8 mouse cellular contexts compared by ENCODE assay signal in genomic region chr8:70211275-70211674, GRCm38 (mm10). TPM values are rescaled to one million over a fixed set of nuclear protein-coding genes. Genes with fewer than 3 reads are reported as not detected.
A peak's percentile ranks its signal among the peaks of the same experiment; 100 is the strongest.
DNase-seq lines count a peak whose midpoint lies in the region; ATAC-seq and TF ChIP-seq lines count a peak whose summit lies in the region.

No protein-coding gene starts in this region.

- intact Hi-C loops in gastrocnemius, adult 2 months (cut with DNase I): no loop called here

- no peaks in the 10 kb centered on the region for H3K36me3 ChIP-seq in testis, adult 2 months (ENCODE audit: control insufficient read depth, insufficient read depth, low read length)
- no peaks in the 10 kb centered on the region for H3K36me3 ChIP-seq in liver, embryonic 13.5 days

- H3K4me3 ChIP-seq in gastrocnemius, adult 2 months: peak overlapping the region; percentile 78
- peak overlapping the region; percentile 91 for H3K4me3 ChIP-seq in testis, adult 2 months (ENCODE audit: control insufficient read depth, low read depth, low read length)
- peak overlapping the region; percentile 80 for H3K4me3 ChIP-seq in liver, embryonic 13.5 days (replicated peaks)

- no peaks in the 10 kb centered on the region for H3K27me3 ChIP-seq in testis, adult 2 months (ENCODE audit: control insufficient read depth, insufficient read depth, low read length)
- H3K27me3 ChIP-seq in liver, embryonic 13.5 days: no peaks in the 10 kb centered on the region

- no peak for TF ChIP-seq CTCF in gastrocnemius, adult 2 months (IDR thresholded peaks at IDR 0.05)
- TF ChIP-seq CTCF in testis, adult 2 months (IDR thresholded peaks at IDR 0.05; ENCODE audit: control insufficient read depth, insufficient read depth, insufficient replicate concordance, low read depth, low read length): no peak

- H3K27ac ChIP-seq in gastrocnemius, adult 2 months: peak overlapping the region; percentile 99
- H3K27ac ChIP-seq in testis, adult 2 months (ENCODE audit: control insufficient read depth, insufficient read depth, low read depth, low read length): no peak overlapping the region; the same call in 1 of the 2 replicates
- peak overlapping the region; percentile 83; the same call in 1 of the 2 replicates for H3K27ac ChIP-seq in liver, embryonic 13.5 days

- 48% methylated on average over 1 of the region's 1 CpGs for WGBS in liver, embryonic 13.5 days (ENCODE audit: insufficient replicate concordance)

- TF ChIP-seq POLR2A in testis, adult 2 months (IDR thresholded peaks at IDR 0.05; ENCODE audit: control insufficient read depth, low read depth, low read length): no peak

- peak overlapping the region; percentile 91 for H3K9ac ChIP-seq in liver, embryonic 13.5 days

- peak overlapping the region; percentile 100 for H3K4me2 ChIP-seq in liver, embryonic 13.5 days

- ATAC-seq in liver, embryonic 13.5 days (ENCODE audit: low read depth): no peak
- no peak for ATAC-seq in erythroid progenitor cell, adult 5-6 weeks (replicated peaks; ENCODE audit: low FRiP score, poor library complexity, severe bottlenecking)

- DNase-seq in gastrocnemius, adult 2 months: no peak
- no peak for DNase-seq in gastrocnemius, postnatal 4 days (ENCODE audit: low spot score in 2 of 2)
- no peak for DNase-seq in testis, postnatal 14 days (ENCODE audit: low spot score)
- DNase-seq in liver, embryonic 13.5 days: no peak
- DNase-seq in right cerebral cortex, postnatal 10 days (ENCODE audit: low spot score in 2 of 2): no peak
- DNase-seq in left cerebral cortex, adult 18-20 months (ENCODE audit: low spot score in 2 of 2): no peak

- peaks cover 8% of the 10 kb centered on the region for H3K4me1 ChIP-seq in testis, adult 2 months (ENCODE audit: control insufficient read depth, insufficient read depth, low read length)
- peaks cover 71% of the 10 kb centered on the region for H3K4me1 ChIP-seq in liver, embryonic 13.5 days (replicated peaks)

- no peaks in the 10 kb centered on the region for H3K9me3 ChIP-seq in liver, embryonic 13.5 days (replicated peaks)

RNA-seq across cellular contexts. Expression of gene Slc25a42, which starts 0.8 kb away (rescaled TPM):
- 10 to 100 TPM; 27.5 to 33.3 TPM for total RNA-seq in gastrocnemius, adult 2 months (2021)
- 10 to 100 TPM; 26.2 to 27.9 TPM for total RNA-seq in gastrocnemius, postnatal 4 days (2021)
- polyA plus RNA-seq in testis, adult 2 months (2012; rRNA removed): 11.8 and 12.3 TPM in 2 replicates
- polyA plus RNA-seq in liver, embryonic 13.5 days (2015; fragmentation: Nextera tagmentation; extraction: Ambion mirVana): 3.5 and 5.0 TPM in 2 replicates
- 30.6 and 35.3 TPM in 2 replicates for total RNA-seq in erythroid progenitor cell, adult 5-6 weeks (2015; ENCODE audit: low replicate concordance)
- 16.2 and 24.4 TPM in 2 replicates for total RNA-seq in erythroid progenitor cell, adult 5-6 weeks (2017; ENCODE audit: low replicate concordance)
- 10 to 100 TPM; 36.0 to 37.8 TPM for total RNA-seq in left cerebral cortex, adult 18-20 months (2021)

RNA-seq across cellular contexts. Expression of gene Sugp2, which starts 22.8 kb away (rescaled TPM):
- total RNA-seq in gastrocnemius, adult 2 months (2021): 10 to 100 TPM; 41.8 to 50.7 TPM
- 10 to 100 TPM; 49.1 to 52.6 TPM for total RNA-seq in gastrocnemius, postnatal 4 days (2021)
- 206 and 208 TPM in 2 replicates for polyA plus RNA-seq in testis, adult 2 months (2012; rRNA removed)
- 12.4 and 14.3 TPM in 2 replicates for polyA plus RNA-seq in liver, embryonic 13.5 days (2015; fragmentation: Nextera tagmentation; extraction: Ambion mirVana)
- 36.8 and 49.0 TPM in 2 replicates for total RNA-seq in erythroid progenitor cell, adult 5-6 weeks (2015; ENCODE audit: low replicate concordance)
- 51.5 and 60.7 TPM in 2 replicates for total RNA-seq in erythroid progenitor cell, adult 5-6 weeks (2017; ENCODE audit: low replicate concordance)
- 100 to 1,000 TPM in 1 of 2 experiments, 10 to 100 TPM in 1; 97.3 to 109 TPM for total RNA-seq in left cerebral cortex, adult 18-20 months (2021)

RNA-seq across cellular contexts. Expression of gene Armc6, which starts 23.0 kb away (rescaled TPM):
- total RNA-seq in gastrocnemius, adult 2 months (2021): 1 to 10 TPM; 7.6 to 9.7 TPM
- total RNA-seq in gastrocnemius, postnatal 4 days (2021): 10 to 100 TPM; 16.1 to 16.4 TPM
- 5.4 and 5.5 TPM in 2 replicates for polyA plus RNA-seq in testis, adult 2 months (2012; rRNA removed)
- polyA plus RNA-seq in liver, embryonic 13.5 days (2015; fragmentation: Nextera tagmentation; extraction: Ambion mirVana): 17.4 and 18.9 TPM in 2 replicates
- 15.1 and 26.4 TPM in 2 replicates for total RNA-seq in erythroid progenitor cell, adult 5-6 weeks (2015; ENCODE audit: low replicate concordance)
- total RNA-seq in erythroid progenitor cell, adult 5-6 weeks (2017; ENCODE audit: low replicate concordance): 5.1 TPM in 1 of 2 replicates, not detected in the other
- total RNA-seq in left cerebral cortex, adult 18-20 months (2021): 10 to 100 TPM; 37.0 to 42.1 TPM

RNA-seq across cellular contexts. Expression of gene Tmem161a, which starts 39.1 kb away (rescaled TPM):
- total RNA-seq in gastrocnemius, adult 2 months (2021): 10 to 100 TPM; 81.1 to 86.2 TPM
- total RNA-seq in gastrocnemius, postnatal 4 days (2021): 10 to 100 TPM; 64.5 to 72.5 TPM
- 13.4 and 17.7 TPM in 2 replicates for polyA plus RNA-seq in testis, adult 2 months (2012; rRNA removed)
- 27.8 and 31.4 TPM in 2 replicates for polyA plus RNA-seq in liver, embryonic 13.5 days (2015; fragmentation: Nextera tagmentation; extraction: Ambion mirVana)
- 2.9 and 14.1 TPM in 2 replicates for total RNA-seq in erythroid progenitor cell, adult 5-6 weeks (2015; ENCODE audit: low replicate concordance)
- 4.9 and 6.5 TPM in 2 replicates for total RNA-seq in erythroid progenitor cell, adult 5-6 weeks (2017; ENCODE audit: low replicate concordance)
- 10 to 100 TPM; 45.2 to 46.2 TPM for total RNA-seq in left cerebral cortex, adult 18-20 months (2021)
